Mouse (Mus musculus) bone marrow macrophage, adult 2 months (primary cell): ENCODE measurements around the gene Senp1. TPM values are rescaled to one million over a fixed set of nuclear protein-coding genes. Genes with fewer than 3 reads are reported as not detected.

Experiments used
- H3K27ac ChIP-seq: 2 replicates; pipeline ENCODE4 v1.5.1; 2012; ENCODE audit warnings: low read depth, low read length; ENCODE audit not compliant: insufficient read depth
- H3K4me1 ChIP-seq: 2 replicates; pipeline ENCODE4 v1.6.1; 2012; ENCODE audit warnings: low read length; ENCODE audit not compliant: control insufficient read depth, insufficient read depth
- H3K4me3 ChIP-seq: 2 replicates; pipeline ENCODE4 v1.5.1; 2012; ENCODE audit warnings: mild to moderate bottlenecking, low read length, moderate library complexity; ENCODE audit not compliant: insufficient read depth
- CTCF ChIP-seq: IDR thresholded peaks from 2 replicates; pipeline ENCODE4 v1.5.1; 2012; ENCODE audit warnings: low read depth, mild to moderate bottlenecking, low read length, moderate library complexity
- POLR2A ChIP-seq: IDR thresholded peaks from 2 replicates; pipeline ENCODE4 v1.6.1; 2012; ENCODE audit warnings: mild to moderate bottlenecking, low read depth, low read length, borderline replicate concordance
- polyA plus RNA-seq: library from polyadenylated mRNA; stranded (reverse); fragments of >200 nt; gene quantifications from 2 replicates; pipeline ENCODE4 v1.2.4, GENCODE M21; 2012; ENCODE audit not compliant: missing spikeins, insufficient read depth, insufficient read length

Senp1 gene
- polyA plus RNA-seq, 1 experiment, result 18.7 TPM

- H3K27ac ChIP-seq, result no peak overlapping the region
- H3K4me1 ChIP-seq, result peaks cover 7% of the 10 kb centered on the region
- H3K4me3 ChIP-seq, result peak overlapping the region; percentile 89
- TF ChIP-seq POLR2A (no peak), CTCF (no peak)
Observed at GRCm38 (mm10) chr15:98108297-98109152, 15.0 kb upstream of the Senp1 start.

DNA sequence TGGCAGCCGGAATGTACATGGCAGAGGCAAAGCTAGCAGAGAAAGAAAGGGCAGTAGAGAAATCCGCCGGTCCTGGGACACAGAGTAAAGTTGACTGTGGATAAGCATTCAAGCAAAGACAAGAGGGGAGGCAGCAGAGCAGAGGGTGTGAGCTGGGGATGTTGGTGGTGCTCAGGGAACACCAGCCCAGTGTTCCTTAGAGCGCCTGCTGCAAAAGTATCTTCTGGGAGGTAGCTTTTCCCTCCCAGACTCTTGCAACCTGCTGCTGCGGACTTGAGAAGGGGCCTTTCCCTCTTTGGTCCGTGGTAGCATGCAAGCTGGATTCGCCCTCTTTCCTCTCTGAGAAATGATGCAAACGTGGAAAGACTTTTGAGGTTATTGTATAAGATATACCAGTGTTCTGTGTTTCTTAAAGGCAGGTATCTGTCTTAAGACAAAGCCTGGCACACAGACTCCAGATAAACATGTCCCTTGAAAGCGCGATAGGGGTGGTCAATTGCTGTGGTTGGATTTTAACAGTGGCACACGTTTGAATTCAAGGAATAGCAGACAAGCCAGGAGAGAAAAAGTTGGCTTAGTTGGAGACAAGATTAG lies 14.3 kb upstream of the Senp1 start:
- Histone ChIP-seq H3K4me1 (peaks cover 7% of the 10 kb centered on the region), H3K4me3 (peak overlapping the region; percentile 89), H3K27ac (no peak overlapping the region)
- TF ChIP-seq CTCF (no peak), POLR2A (no peak)

DNA sequence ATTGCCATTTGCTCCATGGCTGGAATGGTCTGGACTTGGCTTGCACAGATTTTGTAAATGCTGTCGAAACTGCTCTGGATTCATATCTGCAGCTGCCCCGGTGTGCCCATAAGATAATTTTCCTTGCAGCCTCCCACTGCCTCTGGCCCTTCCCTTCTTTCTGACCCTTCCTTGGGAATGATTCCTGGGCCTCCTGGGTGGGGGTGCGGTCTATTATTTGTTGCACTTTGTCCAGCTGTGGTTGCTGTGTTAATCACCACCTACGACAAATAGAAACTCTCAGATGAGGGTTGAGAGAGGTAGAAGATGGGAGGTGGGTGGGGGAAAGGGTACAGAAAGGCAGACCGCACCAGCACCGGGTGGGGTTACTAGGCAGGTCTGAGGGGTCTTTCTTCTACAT lies 13.7 kb upstream of the Senp1 start:
- H3K4me1 ChIP-seq, result peaks cover 7% of the 10 kb centered on the region
- no peak overlapping the region for H3K27ac ChIP-seq
- TF ChIP-seq CTCF, result no peak
- no peak for TF ChIP-seq POLR2A
- no peak overlapping the region for H3K4me3 ChIP-seq

DNA sequence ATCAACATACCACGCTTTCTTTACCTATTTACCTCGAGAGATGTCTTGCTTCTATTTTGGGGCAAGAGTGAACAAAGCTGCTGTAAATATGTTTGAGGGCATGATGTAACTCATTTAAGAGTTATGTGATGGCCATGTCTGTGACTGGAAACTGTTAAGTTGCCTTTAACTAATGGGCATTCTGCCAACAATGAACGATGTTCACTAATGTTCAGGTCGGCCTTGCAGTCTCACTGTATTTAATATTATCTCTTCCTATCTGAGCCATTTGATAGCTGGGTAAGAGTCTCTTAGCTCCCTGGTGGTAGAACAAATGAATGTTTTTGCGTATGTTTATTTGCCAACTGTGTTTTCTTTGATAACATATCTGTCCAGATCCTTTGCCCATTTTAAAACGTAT lies 13.0 kb upstream of the Senp1 start:
- Histone ChIP-seq H3K4me1 (peaks cover 7% of the 10 kb centered on the region), H3K27ac (no peak overlapping the region), H3K4me3 (no peak overlapping the region)
- no peak for TF ChIP-seq CTCF
- no peak for TF ChIP-seq POLR2A

- H3K4me3 ChIP-seq, result no peak overlapping the region
- no peaks in the 10 kb centered on the region for H3K4me1 ChIP-seq
- H3K27ac ChIP-seq, result no peak overlapping the region
- TF ChIP-seq CTCF (no peak), POLR2A (no peak)
Observed at GRCm38 (mm10) chr15:98102401-98102800, 8.9 kb upstream of the Senp1 start.

DNA sequence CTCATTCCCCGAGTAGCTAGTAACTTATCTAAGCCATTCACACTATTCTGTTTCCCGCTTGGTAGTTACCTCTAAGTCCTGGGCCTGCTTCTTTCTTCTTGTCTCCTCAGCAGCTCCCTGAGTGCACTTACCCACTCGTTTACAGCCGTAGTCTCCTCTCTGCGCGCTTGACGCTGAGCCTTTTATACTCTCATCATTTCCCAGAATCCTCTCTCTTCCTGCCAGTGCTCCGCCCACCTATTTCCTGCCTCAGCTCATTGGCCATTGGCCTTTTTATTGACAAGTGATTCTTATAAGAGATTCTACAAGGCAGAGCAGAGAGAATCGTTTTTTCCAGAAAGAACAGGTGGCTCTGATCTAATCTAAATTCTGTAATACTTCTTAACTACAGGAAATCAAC lies 5.0 kb upstream of the Senp1 start:
- Histone ChIP-seq H3K4me3 (no peak overlapping the region), H3K4me1 (no peaks in the 10 kb centered on the region), H3K27ac (no peak overlapping the region)
- TF ChIP-seq CTCF (no peak), POLR2A (no peak)

- no peak for TF ChIP-seq POLR2A
- peak; percentile 30; the same call in 1 of the 2 replicates for TF ChIP-seq CTCF
- H3K4me1 ChIP-seq, result no peaks in the 10 kb centered on the region
- H3K27ac ChIP-seq, result no peak overlapping the region
- no peak overlapping the region for H3K4me3 ChIP-seq
Observed at GRCm38 (mm10) chr15:98096957-98097356, 3.4 kb upstream of the Senp1 start.

GRCm38 (mm10) chr15:98094905-98095304 lies 1.4 kb upstream of the Senp1 start:
- TF ChIP-seq CTCF, result no peak
- TF ChIP-seq POLR2A, result no peak
- Histone ChIP-seq H3K4me1 (no peaks in the 10 kb centered on the region), H3K27ac (no peak overlapping the region), H3K4me3 (no peak overlapping the region)

GRCm38 (mm10) chr15:98092372-98093120 lies 998 bp downstream of the Senp1 start, which contains the start of gene Pfkm:
Pfkm (plus strand) TSS chr15:98092589.
- peaks cover 8% of the 10 kb centered on the region for H3K4me1 ChIP-seq
- H3K4me3 ChIP-seq, result peak within 1 kb of the TSS; percentile 86
- TF ChIP-seq POLR2A (no peak), CTCF (no peak)
- peak within 1 kb of the TSS; percentile 90 for H3K27ac ChIP-seq

- peak overlapping the region; percentile 24 for H3K4me3 ChIP-seq
Observed at GRCm38 (mm10) chr15:98091841-98092240, 1.7 kb downstream of the Senp1 start.

More at GRCm38 (mm10) chr15:98091841-98092240, 1.7 kb downstream of the Senp1 start:
- Histone ChIP-seq H3K4me1 (peaks cover 8% of the 10 kb centered on the region), H3K27ac (no peak overlapping the region)
- no peak for TF ChIP-seq POLR2A
- TF ChIP-seq CTCF, result no peak
